Mouse (Mus musculus) spleen, postnatal 0 days (tissue): Measurements from ENCODE around the gene 9130204L05Rik. TPM values are rescaled to one million over a fixed set of nuclear protein-coding genes. Genes with fewer than 3 reads are reported as not detected.

Source experiments
- polyA plus RNA-seq: library from polyadenylated mRNA; unstranded; fragments of >200 nt; fragmentation: Nextera tagmentation; extraction: Ambion mirVana; gene quantifications from 2 replicates; pipeline ENCODE4 v1.2.1, GENCODE M21; 2015

The 9130204L05Rik gene
- polyA plus RNA-seq = not detected in 2 replicates

DNA sequence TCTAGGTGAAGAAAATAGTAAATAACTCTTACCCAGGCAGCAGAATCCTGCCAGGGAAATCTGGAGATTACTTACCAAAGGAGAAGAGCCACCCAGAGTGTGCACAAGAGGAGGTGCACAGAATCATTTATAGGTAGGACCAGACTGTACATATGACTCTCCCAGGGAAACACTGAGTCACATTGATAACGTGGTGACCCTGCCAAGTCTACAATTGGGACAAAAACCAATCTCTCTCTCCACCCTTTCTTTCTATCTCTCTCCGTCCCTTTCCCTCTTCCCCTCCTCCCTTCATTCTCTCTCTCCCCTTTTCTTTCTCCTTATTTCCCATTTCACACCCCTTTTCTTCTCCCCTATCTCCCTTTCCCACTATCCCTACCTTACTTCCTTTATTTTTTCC is at the start of gene 9130204L05Rik:
9130204L05Rik (minus strand) TSS at position 101 of the 400 bp plus-strand sequence.

